Mouse (Mus musculus): ENCODE measurements around the gene Tbc1d32.
"Not testable (repeated sequence)": the region's sequence is repeated elsewhere in the genome, so short reads cannot be mapped to it uniquely, and the experiment has no call there.

Gene Tbc1d32

GRCm38 (mm10) chr10:56228568-56229209 is at the start of gene Tbc1d32:
TSS of gene Tbc1d32 (minus strand) at chr10:56228689.
- peak; percentile 97 for DNase-seq (ENCODE audit: extremely low read depth, insufficient read length, low spot score)

GRCm38 (mm10) chr10:56227771-56228275 is 666 bp downstream of the Tbc1d32 start:
- peak; percentile 19 for DNase-seq (ENCODE audit: extremely low read depth, insufficient read length, low spot score)

- DNase-seq (ENCODE audit: extremely low read depth, insufficient read length, low spot score), result no peak
These were observed 12.7 kb downstream of the Tbc1d32 start for GRCm38 (mm10) chr10:56215797-56216196.

GRCm38 (mm10) chr10:56210343-56210742 is 18.1 kb downstream of the Tbc1d32 start:
- no peak for DNase-seq (ENCODE audit: extremely low read depth, insufficient read length, low spot score)

DNA sequence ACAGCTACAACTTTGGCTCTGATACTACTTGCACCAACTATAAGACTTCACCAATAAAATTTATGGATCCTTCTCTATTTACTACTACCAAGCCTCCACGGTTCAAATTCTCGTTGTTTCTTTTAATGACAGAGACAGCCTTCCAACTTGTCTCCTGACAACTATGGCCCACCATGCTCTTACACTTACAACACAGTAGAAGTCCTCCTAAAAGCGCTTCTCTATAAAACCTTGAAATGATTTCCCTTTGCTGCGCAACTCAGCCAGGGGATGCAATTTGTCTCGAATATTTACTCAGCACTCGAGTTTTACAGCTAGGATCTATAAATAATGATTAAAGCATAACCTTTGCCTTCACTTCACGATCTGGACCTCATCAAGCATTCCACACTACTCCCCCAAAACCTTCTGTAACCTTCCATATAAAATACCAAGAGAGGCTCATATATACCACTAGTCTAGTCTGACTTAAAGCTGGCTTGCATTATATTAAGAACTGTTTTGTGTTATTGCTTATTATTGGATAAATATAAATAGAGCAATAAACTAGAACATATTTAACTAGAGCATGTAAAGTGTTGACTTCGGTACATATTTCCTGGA is 21.6 kb downstream of the Tbc1d32 start:
- no peak for DNase-seq (ENCODE audit: extremely low read depth, insufficient read length, low spot score)

- DNase-seq (ENCODE audit: extremely low read depth, insufficient read length, low spot score), result no peak
These were observed 24.1 kb downstream of the Tbc1d32 start for GRCm38 (mm10) chr10:56204348-56204747.

GRCm38 (mm10) chr10:56199902-56200301 is 28.6 kb downstream of the Tbc1d32 start:
- DNase-seq (ENCODE audit: extremely low read depth, insufficient read length, low spot score), result no peak

- no peak for DNase-seq (ENCODE audit: extremely low read depth, insufficient read length, low spot score)
These were observed 29.8 kb downstream of the Tbc1d32 start for GRCm38 (mm10) chr10:56198691-56199090.

- DNase-seq (ENCODE audit: extremely low read depth, insufficient read length, low spot score), result no peak
These were observed 34.2 kb downstream of the Tbc1d32 start for GRCm38 (mm10) chr10:56194310-56194709.

- DNase-seq (ENCODE audit: extremely low read depth, insufficient read length, low spot score), result no peak
These were observed 46.8 kb downstream of the Tbc1d32 start for GRCm38 (mm10) chr10:56181727-56182126.

DNA sequence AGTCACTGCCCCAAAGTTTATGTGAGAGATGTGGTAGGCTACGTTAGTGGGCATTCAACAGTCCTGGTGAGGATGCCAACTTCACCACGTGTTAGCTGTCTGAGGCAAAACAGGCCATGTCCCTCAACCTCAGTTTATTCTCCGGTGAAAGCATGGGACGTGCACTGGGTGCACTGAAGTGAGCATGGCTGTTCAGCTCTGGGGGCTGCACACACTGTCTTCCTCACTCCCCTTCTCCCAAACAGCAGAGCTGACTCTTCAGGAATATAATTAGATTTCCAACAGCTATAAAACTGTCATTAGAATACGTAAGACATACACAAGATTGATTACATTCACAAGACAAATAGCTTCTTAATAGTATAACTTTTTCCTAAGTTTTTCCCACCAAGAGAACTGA is 55.3 kb downstream of the Tbc1d32 start:
- DNase-seq (ENCODE audit: extremely low read depth, insufficient read length, low spot score), result no peak

- not testable (repeated sequence) for DNase-seq (ENCODE audit: extremely low read depth, insufficient read length, low spot score)
These were observed 60.8 kb downstream of the Tbc1d32 start for GRCm38 (mm10) chr10:56167721-56168120.

GRCm38 (mm10) chr10:56165758-56166157 is 62.7 kb downstream of the Tbc1d32 start:
- no peak for DNase-seq (ENCODE audit: extremely low read depth, insufficient read length, low spot score)

DNA sequence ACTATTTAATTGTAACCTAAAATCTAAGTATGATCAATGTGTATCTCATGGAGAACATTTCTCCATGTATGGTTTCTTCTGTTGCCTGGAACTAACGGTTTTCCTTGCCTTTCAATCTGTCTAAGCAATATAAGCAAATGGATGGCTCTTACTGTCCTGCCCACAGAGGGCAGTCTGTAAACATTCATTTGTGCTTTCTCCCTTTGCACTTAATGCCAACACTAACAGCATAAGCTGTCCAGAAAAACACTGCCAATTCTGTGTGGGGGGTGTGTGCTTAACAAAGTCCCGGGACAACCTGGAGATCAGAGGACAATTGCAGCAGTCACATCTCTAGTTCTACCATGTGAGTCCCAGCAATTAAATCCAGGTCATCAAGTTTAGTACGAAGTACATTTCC is 64.1 kb downstream of the Tbc1d32 start:
- DNase-seq (ENCODE audit: extremely low read depth, insufficient read length, low spot score), result no peak

DNA sequence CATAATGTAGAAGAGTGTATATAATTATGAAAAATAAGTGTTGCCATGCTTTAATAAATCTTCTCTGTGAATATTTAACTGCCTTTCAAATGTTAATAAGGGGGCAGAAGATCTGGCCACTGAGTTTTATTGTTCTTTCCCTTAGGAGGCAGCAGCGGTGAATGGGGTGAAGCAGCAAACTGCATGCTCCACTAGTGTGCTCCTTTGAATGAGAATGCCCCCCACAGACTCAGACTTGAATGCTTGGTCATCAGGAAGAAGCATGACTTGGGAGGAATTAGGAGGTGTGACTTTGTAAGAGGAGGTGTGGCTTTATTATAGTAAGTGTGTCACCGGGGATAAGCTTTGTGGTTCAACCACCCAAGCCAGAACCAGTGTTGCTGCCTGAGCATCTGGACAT is 69.7 kb downstream of the Tbc1d32 start:
- no peak for DNase-seq (ENCODE audit: extremely low read depth, insufficient read length, low spot score)

- DNase-seq (ENCODE audit: extremely low read depth, insufficient read length, low spot score), result no peak
These were observed 70.3 kb downstream of the Tbc1d32 start for GRCm38 (mm10) chr10:56158207-56158606.

DNA sequence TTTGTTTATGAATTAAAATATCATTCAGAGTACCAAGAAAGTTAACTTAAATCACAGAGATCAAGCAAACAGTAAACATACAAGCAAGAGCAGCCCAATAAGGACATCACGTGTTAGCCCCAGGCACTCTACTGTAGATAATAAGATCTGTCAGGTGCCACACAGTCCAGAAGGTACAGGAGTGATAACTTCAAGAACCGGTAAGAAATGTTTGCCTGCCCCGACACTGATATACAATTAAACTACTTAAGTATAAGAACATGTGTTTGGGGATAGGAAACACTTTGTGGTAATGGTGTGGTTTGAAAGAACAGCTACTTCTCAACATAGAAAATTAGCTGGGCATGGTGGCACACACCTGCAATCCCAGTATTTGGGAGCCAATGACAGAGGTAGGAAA is 71.5 kb downstream of the Tbc1d32 start:
- no peak for DNase-seq (ENCODE audit: extremely low read depth, insufficient read length, low spot score)

DNA sequence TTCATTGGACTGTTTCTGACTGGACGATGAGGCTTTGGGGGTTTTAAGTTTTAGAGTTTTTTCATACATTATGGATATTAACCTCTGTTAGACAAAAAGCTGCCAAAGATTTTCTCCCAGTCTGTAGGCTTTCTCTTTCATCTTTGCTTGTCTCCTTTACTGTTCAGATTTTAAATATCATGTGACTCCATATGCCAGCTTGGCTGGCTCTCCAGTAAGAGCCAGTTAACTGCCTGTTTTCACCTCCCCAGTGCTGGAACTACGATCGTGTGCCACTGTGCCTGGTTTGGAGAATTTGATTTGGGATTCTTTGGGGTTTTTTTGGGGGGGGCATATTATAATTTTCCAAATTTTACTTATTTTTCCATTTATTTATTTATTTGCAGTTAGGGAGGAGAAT is 79.6 kb downstream of the Tbc1d32 start:
- no peak for DNase-seq (ENCODE audit: extremely low read depth, insufficient read length, low spot score)

DNA sequence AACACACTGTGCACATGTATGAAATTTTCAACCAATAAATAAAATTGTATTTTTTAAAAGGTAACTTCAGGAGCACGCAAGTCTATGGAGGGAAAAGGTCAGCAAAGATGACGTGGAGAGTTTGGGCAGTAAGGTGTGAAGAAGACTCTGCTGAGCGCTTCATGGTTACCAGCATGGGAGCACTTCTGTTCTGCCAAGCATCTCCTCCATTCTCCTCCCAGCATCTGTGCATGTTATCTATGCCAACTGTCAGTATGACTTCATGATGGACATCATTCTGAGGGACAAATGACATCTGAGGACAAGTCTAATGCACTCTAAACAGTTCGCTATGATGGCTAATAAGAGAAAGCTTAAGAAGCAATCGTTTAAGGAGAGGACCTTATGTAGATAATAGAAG is 91.3 kb downstream of the Tbc1d32 start:
- no peak for DNase-seq (ENCODE audit: extremely low read depth, insufficient read length, low spot score)

GRCm38 (mm10) chr10:56129642-56130041 is 98.8 kb downstream of the Tbc1d32 start:
- DNase-seq (ENCODE audit: extremely low read depth, insufficient read length, low spot score), result no peak

DNA sequence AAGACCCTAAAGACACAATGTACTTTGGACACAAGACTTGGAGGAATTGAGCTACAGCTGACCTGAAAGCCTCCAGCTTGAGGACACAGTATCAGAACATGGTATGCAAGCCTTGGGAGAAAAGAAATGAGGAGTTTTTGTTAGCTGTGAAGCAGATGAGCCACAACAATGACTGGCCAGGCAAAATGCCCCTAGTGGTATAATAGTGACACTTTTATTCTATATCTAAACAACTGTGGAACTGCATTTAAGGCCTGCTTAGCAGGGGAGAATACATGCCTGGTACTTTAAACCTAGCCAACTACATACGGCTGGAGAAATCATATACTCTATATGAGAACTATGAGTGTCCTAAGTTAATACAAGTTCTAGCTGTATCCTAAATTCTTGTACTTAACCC is 101.5 kb downstream of the Tbc1d32 start:
- DNase-seq (ENCODE audit: extremely low read depth, insufficient read length, low spot score), result no peak

GRCm38 (mm10) chr10:56115636-56116180 is 112.8 kb downstream of the Tbc1d32 start:
- DNase-seq (ENCODE audit: extremely low read depth, insufficient read length, low spot score), result no peak

Data from 3134 (cell line).